Mouse (Mus musculus) mature B cell (primary cell): ENCODE data around the gene Armc3.

Source experiments
- in situ Hi-C: fragments of 300-500 bp; cut with MboI; formaldehyde crosslinking; loops from 2 replicates; pipeline ENCODE4 v1.14.3; 2019

Armc3 gene

GRCm38 (mm10) chr2:19198452-19199365, at the start of gene Armc3:
TSS of gene Armc3 (plus strand) at chr2:19199302.
- in situ Hi-C loops, result no loop called here

DNA sequence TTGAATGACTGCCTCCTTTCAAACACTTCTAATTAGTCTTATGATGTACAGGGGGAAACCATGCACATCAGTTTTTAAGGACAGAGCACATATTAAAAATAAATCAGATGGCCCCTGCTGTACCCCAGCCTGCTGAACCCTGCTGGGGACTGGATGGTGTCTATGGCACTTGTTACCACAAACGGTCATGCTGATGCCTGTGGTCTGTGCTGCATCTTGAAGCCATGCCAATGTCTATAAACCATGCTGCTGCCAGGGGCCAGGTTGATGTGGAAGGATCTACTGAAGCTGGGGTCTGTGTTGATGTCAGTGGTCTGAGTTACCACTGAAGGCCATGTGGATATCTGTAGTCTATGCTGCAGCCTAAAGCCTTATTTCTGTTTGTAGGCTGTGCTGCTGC, 46.4 kb upstream of the Armc3 start:
- in situ Hi-C loops, result no loop called here

DNA sequence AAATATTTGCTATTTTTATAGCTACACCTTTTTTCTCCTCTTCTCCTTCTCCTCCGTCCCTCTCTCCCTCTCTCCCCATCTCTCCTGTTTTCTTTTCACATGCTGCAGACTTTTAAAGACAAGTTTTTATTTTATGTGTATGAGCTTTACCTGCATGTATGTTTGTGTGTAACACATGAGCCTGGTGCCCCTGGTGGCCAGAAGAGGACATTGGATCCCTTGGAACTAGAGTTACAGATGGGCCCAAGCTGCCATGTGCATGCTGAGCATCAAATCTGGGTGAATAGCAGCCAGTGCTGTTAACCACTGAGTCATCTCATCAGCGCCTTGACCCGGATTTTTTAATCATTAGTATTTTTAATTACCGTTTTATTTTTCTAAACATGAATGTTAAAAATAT, 42.9 kb upstream of the Armc3 start:
- in situ Hi-C loops, result no loop called here

- in situ Hi-C loops, result no loop called here
These were observed 39.6 kb upstream of the Armc3 start for GRCm38 (mm10) chr2:19159539-19159938.

- in situ Hi-C loops, result no loop called here
These were observed 38.6 kb upstream of the Armc3 start for GRCm38 (mm10) chr2:19160368-19161114.

GRCm38 (mm10) chr2:19164234-19164633, 34.9 kb upstream of the Armc3 start:
- in situ Hi-C loops, result no loop called here

DNA sequence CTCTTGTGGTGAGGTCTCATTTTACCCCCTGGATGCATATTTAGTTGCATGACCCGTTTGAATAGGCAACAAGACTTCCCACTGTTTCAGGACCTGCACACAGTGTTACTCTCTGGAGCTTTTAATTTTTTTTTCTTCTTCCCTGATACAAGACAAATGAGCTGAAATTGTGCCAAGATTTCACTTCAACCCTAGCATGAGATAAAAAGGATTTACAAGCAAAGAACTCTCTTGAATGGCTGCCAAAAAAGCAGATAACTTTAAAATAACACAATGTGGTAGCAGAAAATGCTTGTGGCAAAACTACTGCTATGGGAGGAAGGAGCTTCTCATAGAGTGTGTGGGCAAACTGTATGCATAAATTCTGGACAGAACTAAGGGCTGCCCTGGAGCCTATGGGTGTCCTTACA, 22.3 kb upstream of the Armc3 start:
- in situ Hi-C loops, result no loop called here

GRCm38 (mm10) chr2:19199366-19199853, 308 bp downstream of the Armc3 start:
- in situ Hi-C loops, result no loop called here

GRCm38 (mm10) chr2:19200112-19200511, 1.0 kb downstream of the Armc3 start:
- in situ Hi-C loops, result no loop called here

- in situ Hi-C loops, result no loop called here
These were observed 2.6 kb downstream of the Armc3 start for GRCm38 (mm10) chr2:19201682-19202081.

- in situ Hi-C loops, result no loop called here
These were observed 35.2 kb downstream of the Armc3 start for GRCm38 (mm10) chr2:19234305-19234704.

DNA sequence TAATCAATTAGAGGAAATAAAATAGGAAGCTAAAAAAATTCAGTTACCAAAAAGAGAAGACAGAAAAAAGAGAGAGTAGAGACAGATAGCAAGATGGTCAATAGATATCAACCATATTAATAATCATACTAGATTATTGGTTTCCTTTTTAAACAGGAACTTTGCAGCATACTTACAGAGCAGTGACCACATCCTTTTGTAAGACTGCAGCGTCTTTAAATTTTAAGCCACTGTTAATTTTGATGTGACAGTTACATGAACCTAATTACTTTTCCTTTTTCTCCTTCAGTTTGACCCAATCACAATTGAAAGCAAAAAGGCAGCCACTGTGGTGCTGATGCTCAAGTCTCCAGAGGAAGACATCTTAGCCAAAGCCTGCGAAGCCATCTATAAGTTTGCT, 36.1 kb downstream of the Armc3 start:
- in situ Hi-C loops, result no loop called here

GRCm38 (mm10) chr2:19235614-19236013, 36.5 kb downstream of the Armc3 start:
- in situ Hi-C loops, result no loop called here

DNA sequence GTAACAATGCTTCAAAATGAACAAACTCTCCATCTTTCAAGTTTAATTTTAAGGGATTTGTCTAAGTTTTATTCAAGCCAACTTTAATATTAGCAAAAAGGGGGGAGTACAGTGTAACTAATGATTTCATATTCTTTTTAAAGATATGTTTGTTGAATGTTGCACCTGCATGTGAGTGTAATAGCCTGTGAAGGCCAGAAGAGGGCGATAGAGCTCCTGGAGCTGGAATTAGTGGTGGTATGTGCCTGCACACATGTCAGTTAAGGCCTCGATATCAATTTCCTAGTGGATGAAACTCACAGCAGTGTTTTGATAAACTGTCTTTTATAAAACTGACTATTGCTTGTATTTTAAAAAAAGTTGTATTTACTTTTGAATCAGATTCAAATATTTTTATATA, 39.7 kb downstream of the Armc3 start:
- in situ Hi-C loops, result no loop called here

DNA sequence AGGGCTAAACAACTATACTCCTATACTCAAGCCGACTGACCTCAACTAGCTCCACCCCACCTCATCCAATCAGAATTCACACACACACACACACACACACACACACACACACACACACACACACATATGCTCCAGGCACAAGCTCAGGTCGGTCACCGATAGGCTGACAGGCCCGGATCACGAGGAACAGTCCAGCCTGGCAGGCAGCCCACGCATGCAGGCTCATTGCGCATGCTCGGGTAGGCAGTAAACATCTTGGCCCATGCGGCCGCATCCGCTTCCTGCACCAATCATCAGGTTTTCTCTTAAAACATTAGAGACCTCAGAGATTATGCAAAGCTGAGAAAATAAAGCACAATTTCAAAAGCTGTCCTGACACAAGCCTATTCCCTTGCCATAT, 50.5 kb downstream of the Armc3 start:
- in situ Hi-C loops, result no loop called here

- in situ Hi-C loops, result no loop called here
These were observed 55.9 kb downstream of the Armc3 start for GRCm38 (mm10) chr2:19255037-19255436.

DNA sequence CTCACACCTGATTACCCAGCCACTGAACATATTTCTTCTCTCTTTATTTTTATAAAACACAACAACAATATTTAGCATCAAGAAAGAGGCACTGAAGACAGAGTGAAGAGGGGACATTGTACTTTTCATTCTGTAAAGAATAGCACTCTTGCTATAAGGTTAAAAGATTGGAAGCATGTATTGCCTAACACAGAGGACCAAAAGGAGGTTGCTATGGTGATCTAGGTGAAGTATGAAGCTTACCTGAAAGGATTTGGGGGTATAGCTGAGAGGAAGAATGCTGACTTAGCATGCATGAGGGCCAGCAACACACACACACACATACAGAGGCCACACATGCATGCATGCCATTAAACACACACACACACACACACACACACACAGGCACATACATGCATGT, 58.2 kb downstream of the Armc3 start:
- in situ Hi-C loops, result no loop called here

GRCm38 (mm10) chr2:19260399-19260798, 61.3 kb downstream of the Armc3 start:
- in situ Hi-C loops, result no loop called here

DNA sequence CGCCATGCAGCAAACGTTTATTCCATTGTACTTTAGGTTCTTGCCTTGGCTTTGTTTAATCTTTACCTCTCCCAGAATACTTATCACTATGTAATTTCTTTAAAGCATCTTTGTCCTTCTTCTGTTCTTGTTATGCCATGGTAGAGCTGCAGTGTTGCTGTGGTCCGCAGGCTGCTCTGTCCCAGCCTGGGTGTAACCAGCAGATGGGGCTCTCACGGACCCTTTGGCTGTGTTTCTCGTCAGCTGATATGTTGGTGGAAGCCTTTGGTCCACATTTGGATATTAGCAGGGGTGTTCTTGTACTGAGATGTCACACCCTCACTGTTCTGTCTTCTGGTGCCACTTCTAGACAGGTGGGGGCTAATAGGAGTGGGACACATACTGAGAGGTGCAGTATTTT, 64.3 kb downstream of the Armc3 start:
- in situ Hi-C loops, result no loop called here

GRCm38 (mm10) chr2:19265834-19266233, 66.7 kb downstream of the Armc3 start:
- in situ Hi-C loops, result no loop called here

GRCm38 (mm10) chr2:19267396-19267795, 68.3 kb downstream of the Armc3 start:
- in situ Hi-C loops, result no loop called here

GRCm38 (mm10) chr2:19269955-19270354, 70.9 kb downstream of the Armc3 start:
- in situ Hi-C loops, result loop anchor here (10.0 kb wide), 1 partner anchor 395 kb away; no protein-coding TSS in a partner anchor

DNA sequence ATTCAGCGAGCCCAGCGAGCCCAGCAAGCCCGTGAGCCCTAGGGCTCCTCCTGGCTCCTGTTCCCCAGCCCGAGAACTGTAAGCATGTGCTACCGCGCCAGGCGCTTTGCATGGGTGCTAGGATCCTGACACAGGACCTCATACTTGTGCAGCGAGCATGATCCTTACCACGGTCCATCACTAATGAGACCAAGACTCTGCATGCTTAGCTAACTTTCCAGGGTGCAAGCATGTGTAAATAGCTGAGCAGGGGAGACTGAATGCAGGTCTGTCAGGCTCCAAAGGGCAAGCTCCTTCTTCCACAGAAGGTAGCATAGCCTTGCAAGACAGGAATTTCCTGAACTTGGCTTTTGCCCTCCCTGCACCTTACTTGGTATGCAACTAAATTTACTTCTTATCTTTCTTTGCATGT, 71.6 kb downstream of the Armc3 start:
- in situ Hi-C loops, result loop anchor here (10.0 kb wide), 1 partner anchor 396 kb away; no protein-coding TSS in a partner anchor
